Mouse (Mus musculus) spleen, adult 2 months (tissue): ENCODE measurements at regions not wholly inside any gene's neighbourhood (a gene's known extent, or its start where the extent isn't known, plus 50 kb on each side); places are given as distances from the start of the nearest gene placed in this dataset.
A peak's percentile ranks its signal among the peaks of the same experiment; 100 is the strongest.

ENCODE experiments used
- DNase-seq, 2 experiments: peaks; one replicate each; pipeline versions ENCODE4 v3.0.0 to v3.0.0-alpha.2; 2012 to 2021; ENCODE audit warnings: low spot score in 2 of 2, low read depth in 1 of 2
- H3K27ac ChIP-seq: fragments of 200-500 bp; 2 replicates; pipeline ENCODE4 v1.5.1; 2012; ENCODE audit warnings: low read length, inconsistent platforms; ENCODE audit not compliant: insufficient read depth
- H3K27me3 ChIP-seq: fragments of 200-500 bp; 2 replicates; pipeline ENCODE4 v1.6.1; 2012; ENCODE audit warnings: mild to moderate bottlenecking, moderate library complexity, low read length, inconsistent platforms; ENCODE audit not compliant: control insufficient read depth, insufficient read depth
- H3K36me3 ChIP-seq: fragments of 200-500 bp; 2 replicates; pipeline ENCODE4 v1.6.1; 2012; ENCODE audit warnings: mild to moderate bottlenecking, low read length, inconsistent platforms; ENCODE audit not compliant: control insufficient read depth, insufficient read depth
- H3K4me1 ChIP-seq: fragments of 200-500 bp; 2 replicates; pipeline ENCODE4 v1.6.1; 2011; ENCODE audit warnings: inconsistent platforms; ENCODE audit not compliant: control insufficient read depth, insufficient read depth, insufficient read length
- H3K4me3 ChIP-seq: fragments of 200-500 bp; 2 replicates; pipeline ENCODE4 v1.5.1; 2011; ENCODE audit warnings: mild to moderate bottlenecking, inconsistent platforms; ENCODE audit not compliant: insufficient read depth, insufficient read length; ENCODE audit errors: extremely low read depth
- CTCF ChIP-seq: fragments of 200-500 bp; IDR thresholded peaks from 2 replicates; pipeline ENCODE4 v1.5.1; 2011; ENCODE audit warnings: mild to moderate bottlenecking, inconsistent platforms; ENCODE audit not compliant: insufficient read depth, insufficient read length, insufficient replicate concordance; ENCODE audit errors: extremely low read depth
- POLR2A ChIP-seq: fragments of 200-500 bp; IDR thresholded peaks from 2 replicates; pipeline ENCODE4 v1.6.1; 2011; ENCODE audit warnings: low read depth, low read length, inconsistent platforms
- WGBS: fragments of 180-500 bp; shearing (Covaris S2); methylation state at CpG from one replicate; pipeline ENCODE4 v1.1.7; 2018; 5-methylcytosine and 5-hydroxymethylcytosine counted together

DNA sequence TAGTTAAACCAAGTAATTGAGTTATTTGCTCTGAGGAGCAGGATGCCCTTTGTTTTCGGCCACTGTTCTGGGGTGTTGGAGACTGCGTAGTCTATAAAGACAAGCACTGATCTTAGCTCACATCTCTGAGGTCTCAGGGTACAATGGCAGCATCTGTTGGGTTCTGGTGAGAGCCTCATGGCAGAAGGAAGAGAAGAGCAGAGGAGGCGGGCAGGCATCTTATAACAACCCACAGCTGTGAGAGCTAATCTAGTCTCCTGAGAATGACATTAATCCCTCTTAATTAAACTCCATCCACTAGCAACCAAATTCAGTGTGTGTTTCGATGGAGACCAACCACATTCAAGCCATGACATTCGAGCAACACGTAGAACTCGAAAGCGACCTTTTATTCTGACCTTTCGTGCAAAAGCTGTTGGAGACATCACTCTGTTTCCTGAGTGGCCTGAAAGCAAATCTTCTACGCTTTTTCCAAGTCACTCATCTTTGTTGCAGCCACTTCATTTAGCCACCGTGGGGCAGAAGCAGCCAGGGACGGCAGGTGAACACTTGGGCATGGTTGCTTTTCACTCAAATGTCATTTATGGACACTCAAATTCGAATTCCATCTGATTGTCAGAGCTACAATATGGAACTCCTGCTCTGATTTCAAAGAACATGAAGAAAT lies 72.7 kb upstream of the Parp11 start:
- Histone ChIP-seq H3K27ac (no peak overlapping the region), H3K4me1 (no peaks in the 10 kb centered on the region), H3K27me3 (no peaks in the 10 kb centered on the region), H3K4me3 (no peak overlapping the region), H3K36me3 (no peaks in the 10 kb centered on the region)
- 82% methylated on average over 13 of the region's 13 CpGs for WGBS
- no peak for DNase-seq
- no peak for TF ChIP-seq CTCF
- no peak for TF ChIP-seq POLR2A

DNA sequence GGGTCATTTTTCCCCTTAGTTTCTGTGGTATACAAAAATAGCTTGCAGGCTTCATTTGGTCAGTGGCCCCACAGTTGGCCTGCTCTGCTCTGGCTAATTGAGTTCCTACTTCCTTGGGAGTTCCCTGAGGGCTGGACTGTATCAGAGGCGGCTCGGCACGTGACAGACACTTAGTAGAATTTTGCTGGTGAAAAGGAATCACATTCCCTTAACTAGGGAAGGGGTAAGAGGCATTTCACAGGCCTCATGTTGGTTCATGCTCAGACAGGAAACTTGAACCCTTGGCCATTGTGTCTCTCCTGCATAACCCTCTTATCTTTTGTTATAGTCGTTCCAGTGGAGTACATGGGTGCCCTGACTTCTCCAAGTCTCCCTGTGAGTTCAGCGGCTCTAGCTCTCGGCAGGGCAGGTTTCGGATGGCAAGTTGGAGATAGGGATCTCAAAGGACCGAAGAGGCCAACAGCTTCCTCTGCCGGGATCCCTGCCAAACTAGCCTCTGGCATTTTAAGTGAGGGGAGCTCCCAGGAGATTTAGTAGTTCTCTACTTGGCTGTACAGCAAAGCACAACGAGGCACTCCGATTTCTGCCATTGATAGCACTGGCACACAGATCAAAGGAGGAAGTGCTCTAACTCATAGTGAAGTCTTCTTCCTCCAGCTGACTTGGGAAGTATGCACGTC lies 72.0 kb upstream of the Parp11 start:
- no peaks in the 10 kb centered on the region for H3K27me3 ChIP-seq
- TF ChIP-seq CTCF (no peak), POLR2A (no peak)
- WGBS, result 53% methylated on average over 12 of the region's 12 CpGs
- H3K4me1 ChIP-seq, result no peaks in the 10 kb centered on the region
- no peak for DNase-seq
- no peaks in the 10 kb centered on the region for H3K36me3 ChIP-seq
- H3K4me3 ChIP-seq, result no peak overlapping the region
- no peak overlapping the region for H3K27ac ChIP-seq

DNA sequence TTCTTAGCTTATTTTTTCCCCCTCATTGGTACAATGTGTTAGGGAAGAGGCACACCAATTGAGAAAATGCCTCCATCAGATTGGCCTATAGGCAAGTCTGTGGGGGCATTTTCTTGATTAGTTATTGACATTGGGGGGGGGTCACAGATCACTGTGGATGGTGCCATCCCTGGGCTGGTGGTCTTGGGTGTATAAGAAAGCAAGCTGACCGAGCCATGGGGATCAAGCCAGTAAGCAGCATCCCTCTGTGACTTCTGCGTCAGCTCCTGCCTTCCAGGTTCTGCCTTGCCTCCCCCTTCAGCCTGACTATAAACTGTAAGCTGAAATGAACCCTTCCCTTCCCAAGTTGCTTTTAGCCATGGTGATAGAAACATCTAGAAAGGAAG lies 71.5 kb upstream of the Parp11 start:
- TF ChIP-seq CTCF (no peak), POLR2A (no peak)
- no peaks in the 10 kb centered on the region for H3K27me3 ChIP-seq
- no peak overlapping the region for H3K27ac ChIP-seq
- H3K36me3 ChIP-seq, result no peaks in the 10 kb centered on the region
- WGBS, result 93% methylated on average over 2 of the region's 2 CpGs
- H3K4me3 ChIP-seq, result no peak overlapping the region
- DNase-seq, result no peak
- H3K4me1 ChIP-seq, result no peaks in the 10 kb centered on the region

DNA sequence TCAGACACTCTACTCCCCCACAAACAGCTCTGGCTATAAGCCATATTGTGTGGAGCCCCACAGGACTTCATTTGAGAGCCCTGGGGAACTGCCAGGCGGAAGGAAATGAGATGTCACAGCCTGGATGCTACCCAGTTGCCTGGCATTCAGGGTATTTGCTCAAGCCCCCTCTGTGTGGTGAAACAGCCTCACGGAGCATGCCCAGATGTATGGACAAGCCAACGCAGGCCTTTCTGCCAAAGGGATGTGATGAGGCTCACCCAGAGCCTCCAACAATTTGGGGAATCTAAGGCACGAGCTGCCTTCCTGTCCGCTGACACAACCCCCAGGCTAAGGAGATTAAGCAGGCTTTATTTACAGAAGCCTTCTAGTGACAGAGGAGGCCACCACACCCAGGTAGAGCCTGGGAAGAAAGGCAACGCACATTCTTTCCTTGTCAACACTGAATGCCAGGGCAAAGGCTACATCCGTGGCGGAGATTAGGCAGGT lies 70.9 kb upstream of the Parp11 start:
- no peak for DNase-seq
- Histone ChIP-seq H3K36me3 (no peaks in the 10 kb centered on the region), H3K4me3 (no peak overlapping the region), H3K27ac (no peak overlapping the region), H3K27me3 (no peaks in the 10 kb centered on the region), H3K4me1 (no peaks in the 10 kb centered on the region)
- WGBS, result 81% methylated on average over 8 of the region's 8 CpGs
- no peak for TF ChIP-seq POLR2A
- no peak for TF ChIP-seq CTCF

DNA sequence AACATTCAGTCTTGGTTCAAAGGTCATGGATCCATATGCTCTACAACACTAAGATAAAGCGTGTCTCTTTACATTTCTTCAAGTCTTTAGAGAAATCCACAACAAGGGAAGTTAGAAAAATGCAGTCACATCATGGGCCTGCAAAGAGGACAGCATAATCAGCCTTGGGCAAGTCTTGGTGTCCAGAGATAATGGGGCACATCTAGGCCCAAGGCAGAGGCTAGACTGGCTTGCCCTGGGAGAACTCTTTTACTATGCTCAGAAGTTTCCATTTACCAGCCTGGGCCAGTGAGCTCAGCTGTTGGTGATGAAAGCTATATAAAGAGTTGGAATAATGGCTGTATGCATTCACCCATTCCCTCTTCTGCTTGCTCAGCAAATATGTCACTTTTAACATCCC lies 67.9 kb upstream of the Parp11 start:
- Histone ChIP-seq H3K36me3 (no peaks in the 10 kb centered on the region), H3K27ac (no peak overlapping the region), H3K4me3 (no peak overlapping the region), H3K27me3 (no peaks in the 10 kb centered on the region), H3K4me1 (no peaks in the 10 kb centered on the region)
- TF ChIP-seq POLR2A (no peak), CTCF (no peak)
- WGBS, result 95% methylated on average over 1 of the region's 1 CpGs
- DNase-seq, result no peak

DNA sequence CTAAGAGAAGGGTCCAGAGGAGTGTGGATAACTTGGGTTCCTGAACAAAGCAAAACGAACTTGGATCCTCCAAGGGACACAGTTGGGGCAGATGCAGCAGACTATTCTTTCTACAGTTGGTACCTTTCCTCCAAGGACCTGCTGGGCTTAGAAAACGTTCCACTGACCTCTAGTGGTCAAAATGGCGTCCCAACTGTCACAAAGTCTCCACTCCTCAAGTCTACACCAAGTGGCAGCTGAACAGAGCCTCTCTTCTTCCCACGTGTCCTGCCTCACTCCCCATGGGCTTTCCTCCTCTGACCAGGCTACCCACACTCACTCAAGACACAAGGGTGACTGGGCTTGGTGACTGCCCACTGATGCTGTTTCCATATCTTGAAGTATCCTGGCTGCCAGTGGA lies 67.1 kb upstream of the Parp11 start:
- Histone ChIP-seq H3K4me3 (no peak overlapping the region), H3K27ac (no peak overlapping the region), H3K36me3 (no peaks in the 10 kb centered on the region), H3K4me1 (no peaks in the 10 kb centered on the region), H3K27me3 (no peaks in the 10 kb centered on the region)
- no peak for TF ChIP-seq POLR2A
- TF ChIP-seq CTCF, result peak; percentile 24; the same call in 1 of the 2 replicates
- DNase-seq, result peak; percentile 17 to 21
- 4% methylated on average over 4 of the region's 4 CpGs for WGBS

DNA sequence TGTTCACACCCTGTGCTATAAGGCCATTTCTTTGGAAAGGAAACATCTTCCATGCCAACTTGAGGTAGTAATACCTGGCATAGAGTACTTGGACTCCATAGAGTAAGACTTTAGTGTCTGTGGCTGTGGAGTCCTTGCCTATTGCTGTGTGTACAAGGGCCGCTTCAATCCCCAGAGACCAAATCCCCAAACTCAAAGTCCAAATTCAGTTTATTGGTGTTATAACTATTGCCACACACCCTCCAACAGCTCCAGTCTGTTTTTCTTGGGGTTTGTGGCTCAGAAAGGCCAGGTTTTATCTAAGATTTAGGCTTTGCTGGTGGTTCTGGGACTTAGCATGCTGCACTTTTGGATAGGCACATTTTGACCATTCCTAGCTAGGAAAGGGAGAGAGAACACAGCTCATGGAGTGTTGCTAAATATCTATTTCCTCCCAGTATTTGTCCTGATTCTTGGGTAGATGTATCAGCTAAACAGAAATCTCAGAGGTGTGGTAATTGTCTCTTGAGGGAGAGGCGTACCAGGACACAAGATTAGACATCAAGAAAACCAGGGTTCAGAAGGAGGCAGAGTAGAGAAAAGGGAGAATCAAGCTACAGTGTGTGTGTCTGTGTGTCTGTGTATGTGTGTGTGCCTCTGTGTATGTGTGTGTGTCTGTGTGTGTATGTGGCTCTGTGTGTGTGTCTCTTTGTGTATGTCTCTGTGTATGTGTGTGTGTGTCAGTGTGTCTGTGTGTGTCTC lies 65.3 kb upstream of the Parp11 start:
- WGBS, result 88% methylated on average over 2 of the region's 2 CpGs
- Histone ChIP-seq H3K4me3 (no peak overlapping the region), H3K4me1 (no peaks in the 10 kb centered on the region), H3K36me3 (no peaks in the 10 kb centered on the region), H3K27me3 (no peaks in the 10 kb centered on the region), H3K27ac (no peak overlapping the region)
- DNase-seq, result no peak
- TF ChIP-seq POLR2A, result no peak
- TF ChIP-seq CTCF, result no peak
